Mouse (Mus musculus) gastrocnemius, postnatal 4 days (tissue): Measurements from ENCODE around the gene Relb. TPM values are rescaled to one million over a fixed set of nuclear protein-coding genes. Genes with fewer than 3 reads are reported as not detected.
A peak's percentile ranks its signal among the peaks of the same experiment; 100 is the strongest.

ENCODE experiments used
- DNase-seq, 2 experiments: peaks; one replicate each; pipeline ENCODE4 v3.0.0; 2021 to 2022; ENCODE audit warnings: low spot score in 2 of 2, mixed read lengths in 2 of 2
- total RNA-seq, 2 experiments: library from RNA; stranded (reverse); gene quantifications; 2 replicates each; pipeline ENCODE4 v1.2.3; 2021

Relb gene
- total RNA-seq, 2 experiments from 2014 or later = 10.4 to 10.7 TPM

- DNase-seq = peak in 1 of 2 experiments; percentile 39
Measured at GRCm38 (mm10) chr7:19589207-19589606, 40.0 kb downstream of the Relb start.

GRCm38 (mm10) chr7:19586269-19586668 is 43.0 kb downstream of the Relb start:
- DNase-seq = no peak

- no peak for DNase-seq
Measured at GRCm38 (mm10) chr7:19580634-19581033, 48.6 kb downstream of the Relb start.

GRCm38 (mm10) chr7:19579751-19580150 is 49.5 kb downstream of the Relb start:
- DNase-seq = no peak

- DNase-seq = no peak
Measured at GRCm38 (mm10) chr7:19578436-19578835, 50.8 kb downstream of the Relb start.

GRCm38 (mm10) chr7:19577877-19578414 is 51.3 kb downstream of the Relb start:
- no peak for DNase-seq

GRCm38 (mm10) chr7:19577141-19577852 is 51.9 kb downstream of the Relb start, which contains the start of the genes Zfp296 and Gemin7:
Zfp296 (plus strand) TSS chr7:19577287.
Gemin7 (minus strand) TSS chr7:19577595.
- no peak for DNase-seq

- DNase-seq = no peak
Measured at GRCm38 (mm10) chr7:19575559-19575958, 53.7 kb downstream of the Relb start.

- no peak for DNase-seq
Measured at GRCm38 (mm10) chr7:19573776-19574140, 55.5 kb downstream of the Relb start.

- DNase-seq = peak; percentile 72 to 84
Measured at GRCm38 (mm10) chr7:19572926-19573775, 56.1 kb downstream of the Relb start.

GRCm38 (mm10) chr7:19569647-19570046 is 59.6 kb downstream of the Relb start:
- no peak for DNase-seq

GRCm38 (mm10) chr7:19567426-19567825 is 61.8 kb downstream of the Relb start:
- no peak for DNase-seq

- DNase-seq = no peak
Measured at GRCm38 (mm10) chr7:19565803-19566202, 63.4 kb downstream of the Relb start.

GRCm38 (mm10) chr7:19564455-19564854 is 64.8 kb downstream of the Relb start:
- DNase-seq = no peak

- no peak for DNase-seq
Measured at GRCm38 (mm10) chr7:19563884-19564283, 65.4 kb downstream of the Relb start.

- no peak for DNase-seq
Measured at GRCm38 (mm10) chr7:19562643-19563410, 66.4 kb downstream of the Relb start, which contains the start of gene Ppp1r37. Ppp1r37 (minus strand) TSS chr7:19563076.

GRCm38 (mm10) chr7:19561765-19562642 is 67.2 kb downstream of the Relb start:
- DNase-seq = peak; percentile 89 to 96

- DNase-seq = no peak
Measured at GRCm38 (mm10) chr7:19561431-19561764, 67.8 kb downstream of the Relb start.

- DNase-seq = no peak
Measured at GRCm38 (mm10) chr7:19560491-19561260, 68.6 kb downstream of the Relb start.
